Mouse (Mus musculus): ENCODE measurements around the gene Ubtf. TPM values are rescaled to one million over a fixed set of nuclear protein-coding genes. Genes with fewer than 3 reads are reported as not detected.
A peak's percentile ranks its signal among the peaks of the same experiment; 100 is the strongest.

The Ubtf gene
- polyA plus RNA-seq, 1 experiment from 2014 or later, result 111 TPM

DNA sequence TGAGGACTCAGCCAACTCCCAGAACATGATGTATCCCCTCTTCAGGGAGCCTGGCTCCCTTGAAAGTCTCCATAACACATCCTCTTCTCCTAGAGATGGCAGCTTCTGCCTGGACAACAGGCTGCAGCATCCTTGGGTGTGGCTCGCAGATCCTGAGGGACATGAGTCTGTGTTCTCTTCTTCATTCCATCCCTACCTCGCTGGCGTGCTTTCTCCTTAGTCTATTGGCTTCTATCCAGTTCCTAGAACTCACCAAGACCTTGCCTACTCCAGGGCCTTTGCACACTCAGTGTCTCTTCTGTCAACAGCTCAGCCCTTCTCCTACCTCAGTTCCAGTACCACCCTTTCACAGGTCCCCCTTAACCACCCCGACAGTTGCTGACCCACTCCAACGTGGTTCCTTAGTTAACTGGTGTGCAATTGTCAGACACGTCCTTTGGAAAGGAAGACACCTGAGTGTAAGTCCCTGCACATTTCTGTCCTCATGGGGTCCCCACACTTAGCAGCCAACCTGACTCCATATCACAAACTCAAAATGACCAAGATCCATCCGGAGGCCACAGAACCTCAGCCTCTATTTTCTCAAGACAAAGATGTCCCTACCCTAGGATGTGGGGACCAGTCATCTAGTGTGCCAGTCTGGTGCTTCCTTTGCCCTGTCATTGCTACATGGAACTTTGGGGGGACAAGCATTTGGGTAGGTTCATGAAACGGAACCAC, 42.4 kb upstream of the Ubtf start:
- H3K4me1 ChIP-seq (replicated peaks; ENCODE audit: control insufficient read depth, insufficient read depth, low read length), result no peaks in the 10 kb centered on the region
- WGBS, result 85% methylated on average over 8 of the region's 8 CpGs
- H3K9me3 ChIP-seq (ENCODE audit: control insufficient read depth, low read length), result no peaks in the 10 kb centered on the region
- no peak overlapping the region for H3K9ac ChIP-seq (ENCODE audit: low read length)
- no peak overlapping the region for H3K27ac ChIP-seq (ENCODE audit: low read depth, low read length)
- DNase-seq (ENCODE audit: low spot score) (no peak), ATAC-seq (replicated peaks; ENCODE audit: low FRiP score) (no peak)
- no peaks in the 10 kb centered on the region for H3K27me3 ChIP-seq (ENCODE audit: control insufficient read depth, insufficient read depth, low read length)
- no peak overlapping the region for H3K4me2 ChIP-seq (ENCODE audit: low read depth, low read length, severe bottlenecking)
- 0 out of 2 replicates have a peak overlapping the region, but pooled peaks have one; percentile 7 for H3K4me3 ChIP-seq (ENCODE audit: low read depth, low read length)
- H3K36me3 ChIP-seq (ENCODE audit: control insufficient read depth, insufficient read depth, low read length), result no peaks in the 10 kb centered on the region

DNA sequence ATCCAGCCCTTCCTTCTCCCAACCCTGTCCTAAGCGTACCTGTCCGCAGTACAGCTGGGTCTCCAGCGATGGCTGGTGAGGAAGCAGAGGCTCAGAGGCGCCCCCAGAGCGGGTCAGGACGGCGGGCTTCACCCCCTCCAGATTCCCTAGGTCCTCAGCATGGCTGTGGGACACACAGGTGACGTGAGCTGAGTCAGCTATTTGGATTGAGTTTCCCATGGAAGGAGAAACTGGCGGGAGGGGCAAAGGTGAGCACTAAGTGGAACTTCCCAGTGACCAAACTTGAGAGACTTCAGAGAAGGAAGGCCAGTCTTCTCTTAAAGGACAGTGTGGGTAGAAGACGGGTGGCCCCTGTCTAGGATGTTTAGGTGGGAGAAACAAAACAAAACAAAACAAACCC, 38.8 kb upstream of the Ubtf start:
- no peak overlapping the region for H3K27ac ChIP-seq (ENCODE audit: low read depth, low read length)
- WGBS, result 78% methylated on average over 10 of the region's 10 CpGs
- H3K4me1 ChIP-seq (replicated peaks; ENCODE audit: control insufficient read depth, insufficient read depth, low read length), result no peaks in the 10 kb centered on the region
- no peak overlapping the region for H3K4me2 ChIP-seq (ENCODE audit: low read depth, low read length, severe bottlenecking)
- DNase-seq (ENCODE audit: low spot score), result no peak
- no peak overlapping the region for H3K4me3 ChIP-seq (ENCODE audit: low read depth, low read length)
- no peaks in the 10 kb centered on the region for H3K27me3 ChIP-seq (ENCODE audit: control insufficient read depth, insufficient read depth, low read length)
- H3K9me3 ChIP-seq (ENCODE audit: control insufficient read depth, low read length), result no peaks in the 10 kb centered on the region
- no peak for ATAC-seq (replicated peaks; ENCODE audit: low FRiP score)
- H3K36me3 ChIP-seq (ENCODE audit: control insufficient read depth, insufficient read depth, low read length), result no peaks in the 10 kb centered on the region
- H3K9ac ChIP-seq (ENCODE audit: low read length), result no peak overlapping the region

DNA sequence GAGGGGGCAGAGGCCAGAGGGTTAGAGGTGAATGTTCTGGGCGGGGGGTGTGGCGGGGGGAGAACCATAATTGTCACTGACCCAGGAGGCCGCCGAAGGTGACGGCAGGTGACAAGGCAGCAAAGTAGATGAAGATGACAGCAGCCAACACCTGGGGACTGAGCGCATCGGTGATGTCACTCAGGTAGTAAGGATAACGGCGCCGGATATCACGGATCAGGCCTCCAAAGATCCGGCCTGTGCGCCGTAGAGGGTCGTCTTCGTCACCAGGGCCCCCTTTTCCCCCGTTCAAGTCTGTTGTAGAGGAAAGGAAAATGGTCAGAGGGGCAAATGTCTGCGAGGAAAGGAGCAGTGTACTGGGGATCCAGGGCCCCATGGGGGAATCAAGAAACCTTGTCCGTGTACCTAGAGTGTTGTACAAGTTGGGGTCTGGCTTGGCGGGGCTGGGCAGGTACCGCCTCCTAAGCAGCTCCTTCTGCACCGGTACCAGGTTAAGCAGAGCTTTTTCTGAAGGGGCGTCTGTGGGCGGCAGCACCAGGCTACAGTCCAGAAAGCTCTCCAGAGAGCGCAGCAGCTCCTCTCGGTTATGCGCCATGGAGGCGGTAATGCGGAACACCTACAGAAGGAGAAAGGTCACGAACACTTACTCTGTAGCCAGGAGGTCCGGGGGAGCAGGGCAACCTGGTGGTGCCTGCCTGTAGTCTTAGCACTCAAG, 37.3 kb upstream of the Ubtf start:
- Histone ChIP-seq H3K27ac (ENCODE audit: low read depth, low read length) (no peak overlapping the region), H3K4me1 (replicated peaks; ENCODE audit: control insufficient read depth, insufficient read depth, low read length) (no peaks in the 10 kb centered on the region), H3K36me3 (ENCODE audit: control insufficient read depth, insufficient read depth, low read length) (no peaks in the 10 kb centered on the region), H3K9ac (ENCODE audit: low read length) (no peak overlapping the region), H3K4me2 (ENCODE audit: low read depth, low read length, severe bottlenecking) (no peak overlapping the region), H3K9me3 (ENCODE audit: control insufficient read depth, low read length) (no peaks in the 10 kb centered on the region), H3K27me3 (ENCODE audit: control insufficient read depth, insufficient read depth, low read length) (no peaks in the 10 kb centered on the region), H3K4me3 (ENCODE audit: low read depth, low read length) (no peak overlapping the region)
- ATAC-seq (replicated peaks; ENCODE audit: low FRiP score) (no peak), DNase-seq (ENCODE audit: low spot score) (peak; percentile 44)
- WGBS, result 77% methylated on average over 31 of the region's 31 CpGs

DNA sequence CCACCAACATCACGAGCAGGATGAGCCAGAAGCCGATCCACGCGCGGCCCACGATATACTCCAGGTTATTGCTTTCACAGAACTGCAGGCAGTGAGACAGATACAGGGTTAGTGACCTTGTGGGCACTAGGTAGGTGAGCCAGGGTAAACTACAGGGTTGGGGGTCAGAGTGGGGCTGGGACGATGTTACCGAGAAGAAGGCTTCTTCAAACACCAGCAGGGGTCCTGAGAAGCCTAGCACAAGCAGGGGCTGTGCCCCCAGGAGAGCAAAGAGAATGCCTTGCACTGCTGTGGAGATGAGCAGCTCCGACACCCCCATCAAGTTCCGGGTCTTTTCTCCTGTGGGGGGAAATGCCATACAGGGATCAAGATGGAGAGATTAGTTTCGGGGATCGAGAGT, 36.6 kb upstream of the Ubtf start:
- Histone ChIP-seq H3K9ac (ENCODE audit: low read length) (no peak overlapping the region), H3K36me3 (ENCODE audit: control insufficient read depth, insufficient read depth, low read length) (no peaks in the 10 kb centered on the region), H3K4me1 (replicated peaks; ENCODE audit: control insufficient read depth, insufficient read depth, low read length) (no peaks in the 10 kb centered on the region), H3K27ac (ENCODE audit: low read depth, low read length) (no peak overlapping the region), H3K4me2 (ENCODE audit: low read depth, low read length, severe bottlenecking) (no peak overlapping the region), H3K4me3 (ENCODE audit: low read depth, low read length) (no peak overlapping the region), H3K9me3 (ENCODE audit: control insufficient read depth, low read length) (no peaks in the 10 kb centered on the region), H3K27me3 (ENCODE audit: control insufficient read depth, insufficient read depth, low read length) (no peaks in the 10 kb centered on the region)
- WGBS, result 88% methylated on average over 12 of the region's 12 CpGs
- ATAC-seq (replicated peaks; ENCODE audit: low FRiP score), result no peak
- DNase-seq (ENCODE audit: low spot score), result peak; percentile 26

DNA sequence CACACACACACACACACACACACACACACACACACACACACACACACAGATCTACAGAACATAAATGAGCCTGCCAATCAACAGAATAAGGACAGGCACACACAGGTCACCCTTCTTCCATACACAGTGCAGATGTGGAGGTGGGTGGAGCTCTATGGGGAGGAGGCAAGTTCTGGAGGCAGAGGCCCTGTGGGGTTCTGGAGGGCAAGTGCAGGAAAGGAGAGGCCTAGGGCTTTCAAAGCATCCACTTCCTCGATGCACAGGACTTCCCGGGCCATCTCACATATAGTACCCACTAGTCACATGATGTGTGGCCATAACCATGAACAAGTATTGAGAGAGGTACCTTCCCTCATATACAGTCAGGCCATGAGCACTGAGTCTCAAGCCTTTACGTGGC, 36.0 kb upstream of the Ubtf start:
- Histone ChIP-seq H3K36me3 (ENCODE audit: control insufficient read depth, insufficient read depth, low read length) (no peaks in the 10 kb centered on the region), H3K9me3 (ENCODE audit: control insufficient read depth, low read length) (no peaks in the 10 kb centered on the region), H3K9ac (ENCODE audit: low read length) (no peak overlapping the region), H3K4me3 (ENCODE audit: low read depth, low read length) (no peak overlapping the region), H3K27me3 (ENCODE audit: control insufficient read depth, insufficient read depth, low read length) (no peaks in the 10 kb centered on the region), H3K27ac (ENCODE audit: low read depth, low read length) (no peak overlapping the region), H3K4me1 (replicated peaks; ENCODE audit: control insufficient read depth, insufficient read depth, low read length) (no peaks in the 10 kb centered on the region), H3K4me2 (ENCODE audit: low read depth, low read length, severe bottlenecking) (no peak overlapping the region)
- ATAC-seq (replicated peaks; ENCODE audit: low FRiP score) (no peak), DNase-seq (ENCODE audit: low spot score) (peak; percentile 36)
- WGBS, result 85% methylated on average over 3 of the region's 3 CpGs

DNA sequence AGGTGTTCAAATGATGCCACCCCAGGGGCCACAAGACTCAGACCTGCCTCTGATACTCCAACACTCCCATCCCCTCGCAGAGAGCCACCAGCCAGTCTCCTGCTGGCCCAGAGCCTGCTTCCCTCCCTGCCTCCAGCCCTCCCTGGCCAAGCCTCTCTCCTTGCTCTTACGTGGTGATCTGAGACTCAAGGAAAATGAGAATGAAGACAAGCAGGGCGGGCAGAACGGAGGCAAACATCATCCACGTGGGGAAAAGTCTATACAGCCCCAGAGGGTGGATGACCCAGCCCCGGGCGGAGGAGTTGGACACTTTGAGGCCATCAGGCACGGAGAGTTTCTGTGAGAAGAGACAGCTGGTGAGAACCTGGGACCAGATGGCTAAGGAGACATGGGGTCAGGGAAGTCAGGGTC, 33.5 kb upstream of the Ubtf start:
- Histone ChIP-seq H3K4me1 (replicated peaks; ENCODE audit: control insufficient read depth, insufficient read depth, low read length) (no peaks in the 10 kb centered on the region), H3K4me2 (ENCODE audit: low read depth, low read length, severe bottlenecking) (no peak overlapping the region), H3K36me3 (ENCODE audit: control insufficient read depth, insufficient read depth, low read length) (no peaks in the 10 kb centered on the region), H3K27me3 (ENCODE audit: control insufficient read depth, insufficient read depth, low read length) (no peaks in the 10 kb centered on the region), H3K4me3 (ENCODE audit: low read depth, low read length) (no peak overlapping the region), H3K9ac (ENCODE audit: low read length) (no peak overlapping the region), H3K9me3 (ENCODE audit: control insufficient read depth, low read length) (no peaks in the 10 kb centered on the region), H3K27ac (ENCODE audit: low read depth, low read length) (no peak overlapping the region)
- no peak for DNase-seq (ENCODE audit: low spot score)
- no peak for ATAC-seq (replicated peaks; ENCODE audit: low FRiP score)
- WGBS, result 46% methylated on average over 8 of the region's 8 CpGs

DNA sequence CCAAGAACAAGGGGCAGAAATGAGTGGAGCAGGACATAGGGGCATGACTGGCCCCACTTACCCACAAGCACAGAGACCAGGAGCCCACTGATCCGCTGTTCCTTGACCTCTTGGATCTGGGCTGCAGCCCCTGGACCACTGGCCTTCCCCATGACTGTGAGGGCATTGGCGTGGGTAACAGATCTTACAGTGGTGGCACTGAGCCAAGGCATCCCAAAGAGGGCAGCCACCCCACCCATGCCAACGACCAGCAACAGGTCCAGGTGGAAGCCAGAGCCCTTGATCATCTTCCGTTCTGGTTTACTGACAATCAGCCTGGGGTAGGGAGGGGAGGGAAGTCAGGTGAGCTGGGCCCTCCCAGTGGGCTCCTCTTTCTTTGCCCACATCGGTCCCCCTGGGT, 32.8 kb upstream of the Ubtf start:
- no peaks in the 10 kb centered on the region for H3K27me3 ChIP-seq (ENCODE audit: control insufficient read depth, insufficient read depth, low read length)
- no peaks in the 10 kb centered on the region for H3K36me3 ChIP-seq (ENCODE audit: control insufficient read depth, insufficient read depth, low read length)
- no peak overlapping the region for H3K9ac ChIP-seq (ENCODE audit: low read length)
- no peak overlapping the region for H3K4me3 ChIP-seq (ENCODE audit: low read depth, low read length)
- no peaks in the 10 kb centered on the region for H3K4me1 ChIP-seq (replicated peaks; ENCODE audit: control insufficient read depth, insufficient read depth, low read length)
- DNase-seq (ENCODE audit: low spot score), result peak; percentile 40
- H3K4me2 ChIP-seq (ENCODE audit: low read depth, low read length, severe bottlenecking), result no peak overlapping the region
- H3K9me3 ChIP-seq (ENCODE audit: control insufficient read depth, low read length), result no peaks in the 10 kb centered on the region
- WGBS, result 59% methylated on average over 5 of the region's 5 CpGs
- H3K27ac ChIP-seq (ENCODE audit: low read depth, low read length), result no peak overlapping the region
- no peak for ATAC-seq (replicated peaks; ENCODE audit: low FRiP score)

DNA sequence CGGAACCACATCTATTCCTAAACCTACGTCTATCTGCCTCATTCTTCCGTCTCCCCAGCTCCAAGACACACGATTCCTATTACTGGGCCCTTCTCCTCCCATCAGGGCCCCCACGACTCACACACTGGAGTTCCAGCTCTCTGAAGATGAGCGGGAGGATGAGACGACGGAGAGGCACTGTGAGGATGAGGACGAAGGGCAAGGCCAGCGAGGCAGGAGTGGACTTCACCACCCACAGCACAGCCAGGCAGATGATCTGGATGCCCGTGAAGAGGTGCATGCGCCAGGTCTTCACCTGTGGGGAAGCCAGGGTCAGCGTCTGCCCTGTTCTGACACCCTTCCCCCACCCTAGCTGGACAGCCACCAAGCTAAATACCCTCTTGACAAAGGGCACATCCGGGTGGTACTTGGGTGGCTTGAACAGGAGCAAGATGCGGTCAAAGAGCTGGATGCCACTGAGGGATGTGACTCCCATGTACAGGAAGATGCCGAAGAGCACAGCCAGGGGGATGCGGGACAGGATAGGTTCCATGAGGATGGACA, 31.5 kb upstream of the Ubtf start:
- Histone ChIP-seq H3K27ac (ENCODE audit: low read depth, low read length) (no peak overlapping the region), H3K36me3 (ENCODE audit: control insufficient read depth, insufficient read depth, low read length) (no peaks in the 10 kb centered on the region), H3K9ac (ENCODE audit: low read length) (no peak overlapping the region), H3K4me1 (replicated peaks; ENCODE audit: control insufficient read depth, insufficient read depth, low read length) (no peaks in the 10 kb centered on the region), H3K4me2 (ENCODE audit: low read depth, low read length, severe bottlenecking) (no peak overlapping the region), H3K9me3 (ENCODE audit: control insufficient read depth, low read length) (no peaks in the 10 kb centered on the region), H3K27me3 (ENCODE audit: control insufficient read depth, insufficient read depth, low read length) (no peaks in the 10 kb centered on the region), H3K4me3 (ENCODE audit: low read depth, low read length) (no peak overlapping the region)
- no peak for DNase-seq (ENCODE audit: low spot score)
- no peak for ATAC-seq (replicated peaks; ENCODE audit: low FRiP score)
- 91% methylated on average over 17 of the region's 17 CpGs for WGBS

Measured in forebrain, embryonic 11.5 days (tissue).